Mouse (Mus musculus): Measurements from ENCODE around the gene Bmx.
A peak's percentile ranks its signal among the peaks of the same experiment; 100 is the strongest.

The Bmx gene

DNA sequence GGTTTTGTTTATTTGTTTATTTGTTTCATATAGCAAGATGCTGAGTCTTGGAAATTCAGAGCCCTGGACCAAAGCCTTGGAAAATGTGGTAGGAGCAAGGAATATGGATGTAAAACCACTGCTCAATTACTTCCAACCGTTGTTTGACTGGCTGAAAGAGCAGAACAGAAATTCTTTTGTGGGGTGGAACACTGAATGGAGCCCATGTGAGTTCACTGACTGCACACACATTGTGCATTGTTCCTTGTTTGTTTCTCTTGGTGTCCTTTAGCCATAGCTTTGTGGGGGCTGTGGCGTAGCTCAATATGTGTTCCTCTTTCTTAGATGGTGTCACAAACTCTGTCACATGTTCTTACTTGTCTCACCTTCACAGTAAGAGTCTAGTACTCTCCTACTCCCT, 82.2 kb downstream of the Bmx start:
- peak; percentile 64 for DNase-seq (ENCODE audit: low read depth, low spot score)

DNA sequence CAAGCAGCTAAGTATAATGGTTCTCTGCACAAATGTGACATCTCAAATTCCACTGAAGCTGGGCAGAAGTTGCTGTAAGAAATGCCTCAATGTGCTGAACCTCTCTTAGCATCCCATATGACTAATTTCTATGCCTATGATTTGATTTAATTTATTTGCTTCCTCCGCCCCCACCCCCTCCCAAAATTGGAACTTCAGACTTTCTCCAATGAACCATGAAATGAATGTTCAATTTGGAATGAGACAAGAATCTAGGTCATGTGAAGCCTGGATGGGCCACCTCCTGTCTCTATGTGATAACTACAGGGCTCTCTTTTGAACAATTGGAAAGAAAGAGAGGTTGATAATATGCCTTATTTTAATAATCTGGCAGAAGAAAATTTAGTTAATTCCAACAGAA, 82.7 kb downstream of the Bmx start:
- DNase-seq (ENCODE audit: low read depth, low spot score) = no peak

DNA sequence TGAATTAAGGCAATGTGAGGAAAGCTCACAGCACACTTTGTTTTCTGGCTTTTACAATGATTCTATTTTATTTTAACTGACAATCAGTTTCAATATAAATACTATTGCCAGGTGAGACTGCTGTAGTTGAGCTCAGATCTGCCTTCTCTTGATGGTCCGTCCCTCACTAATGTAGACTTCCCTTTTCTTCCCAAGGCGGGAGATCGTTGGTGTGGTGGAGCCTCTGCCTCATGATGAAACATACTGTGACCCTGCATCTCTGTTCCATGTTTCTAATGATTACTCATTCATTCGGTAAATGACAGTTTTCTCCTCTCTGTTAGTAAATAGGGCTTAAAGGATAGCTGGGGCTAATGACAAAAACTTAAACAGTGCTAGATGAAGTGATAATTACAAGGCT, 84.1 kb downstream of the Bmx start:
- DNase-seq (ENCODE audit: low read depth, low spot score) = no peak

DNA sequence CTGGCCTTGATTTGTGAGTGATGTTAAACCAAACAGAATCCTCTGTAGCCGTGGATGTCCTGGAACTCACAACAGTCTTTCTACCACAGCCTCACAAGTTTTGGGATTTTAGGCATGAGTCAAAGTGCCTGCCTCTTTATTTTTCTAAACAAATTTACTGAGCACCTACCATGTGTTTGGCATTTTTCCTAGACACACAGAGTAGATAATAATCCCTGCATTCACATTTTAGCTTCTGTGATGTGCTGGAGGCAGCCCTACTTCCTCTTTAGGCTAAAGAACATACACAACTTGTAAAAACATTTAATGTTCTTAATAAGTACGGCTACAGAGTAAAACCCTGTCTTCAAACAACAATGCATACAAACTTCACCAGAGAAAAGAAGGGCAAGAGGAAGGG, 87.0 kb downstream of the Bmx start:
- DNase-seq (ENCODE audit: low read depth, low spot score) = no peak

DNA sequence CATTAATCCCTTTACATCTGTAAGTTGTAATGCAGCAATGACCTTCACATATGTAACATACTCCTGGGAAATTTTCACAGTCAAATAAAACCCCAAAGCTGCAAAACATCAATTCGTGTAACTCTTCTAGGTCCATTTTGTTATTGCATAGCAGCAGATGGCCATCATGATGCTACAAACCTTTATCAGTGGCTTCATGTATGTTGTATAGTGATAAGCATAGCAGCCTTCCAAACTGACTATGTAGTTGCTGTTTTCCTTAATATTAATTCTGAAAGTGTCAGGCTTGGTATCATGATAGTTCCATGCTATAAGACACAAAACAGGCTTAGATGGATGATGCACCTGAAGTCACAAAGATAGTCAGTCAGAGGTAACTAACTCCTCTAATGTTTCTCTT, 93.3 kb downstream of the Bmx start:
- no peak for DNase-seq (ENCODE audit: low read depth, low spot score)

DNA sequence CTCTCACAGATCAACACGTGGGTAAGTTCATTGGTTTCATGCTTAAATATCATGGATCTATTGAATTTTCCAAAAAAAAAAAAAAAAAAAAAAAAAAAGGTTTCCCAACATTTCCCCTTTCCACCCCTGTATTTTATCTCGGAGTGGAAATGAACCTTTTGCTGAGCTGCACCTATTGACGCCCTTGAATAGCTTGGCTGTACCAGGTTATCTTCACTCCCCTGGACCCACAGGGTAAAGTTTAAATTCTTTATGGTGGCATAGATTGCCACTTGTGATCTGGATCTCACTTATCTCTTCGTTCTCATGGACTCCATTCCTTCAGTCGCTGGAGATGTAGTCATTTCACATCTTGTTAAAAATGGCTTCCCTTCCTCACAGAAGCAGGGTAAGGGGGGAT, 103.4 kb downstream of the Bmx start:
- DNase-seq (ENCODE audit: low read depth, low spot score) = no peak

DNA sequence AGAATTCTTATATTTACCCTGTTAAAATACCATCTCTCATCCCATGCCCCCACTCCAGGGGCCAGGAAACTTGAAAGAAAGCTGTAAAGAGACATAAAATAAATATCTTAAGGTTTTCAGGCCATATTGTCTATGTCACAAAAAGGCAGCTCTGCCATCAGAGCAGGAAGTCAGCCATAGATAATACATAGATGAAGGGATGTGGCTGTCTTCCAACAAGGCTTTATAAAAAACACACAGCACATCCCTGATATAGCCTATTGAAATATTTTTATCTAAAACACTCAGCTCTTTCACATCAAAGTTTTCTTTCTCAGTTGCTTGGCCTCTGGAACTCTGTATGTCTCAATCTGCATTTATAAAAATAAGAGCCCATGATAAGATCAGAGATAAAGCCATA, 104.4 kb downstream of the Bmx start:
- DNase-seq (ENCODE audit: low read depth, low spot score) = no peak

DNA sequence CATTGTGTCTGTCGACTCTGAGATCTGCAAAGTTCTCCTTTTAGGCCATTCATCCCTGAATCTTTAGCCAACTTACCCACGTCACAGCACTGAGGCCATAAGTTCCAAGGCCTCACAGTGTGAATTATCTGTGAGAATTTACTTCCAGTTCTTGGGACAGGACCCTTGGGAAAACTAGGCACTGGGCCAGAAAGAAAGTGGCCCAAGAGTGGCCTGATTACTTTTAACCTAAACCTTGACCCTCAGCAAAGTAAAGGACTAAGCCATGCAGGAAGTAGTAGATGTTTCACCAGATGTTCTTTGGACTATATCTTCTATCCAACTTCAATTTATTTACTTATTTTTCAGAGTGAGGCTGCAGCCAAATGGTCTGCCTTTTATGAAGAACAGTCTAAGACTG, 105.3 kb downstream of the Bmx start:
- DNase-seq (ENCODE audit: low read depth, low spot score) = no peak

DNA sequence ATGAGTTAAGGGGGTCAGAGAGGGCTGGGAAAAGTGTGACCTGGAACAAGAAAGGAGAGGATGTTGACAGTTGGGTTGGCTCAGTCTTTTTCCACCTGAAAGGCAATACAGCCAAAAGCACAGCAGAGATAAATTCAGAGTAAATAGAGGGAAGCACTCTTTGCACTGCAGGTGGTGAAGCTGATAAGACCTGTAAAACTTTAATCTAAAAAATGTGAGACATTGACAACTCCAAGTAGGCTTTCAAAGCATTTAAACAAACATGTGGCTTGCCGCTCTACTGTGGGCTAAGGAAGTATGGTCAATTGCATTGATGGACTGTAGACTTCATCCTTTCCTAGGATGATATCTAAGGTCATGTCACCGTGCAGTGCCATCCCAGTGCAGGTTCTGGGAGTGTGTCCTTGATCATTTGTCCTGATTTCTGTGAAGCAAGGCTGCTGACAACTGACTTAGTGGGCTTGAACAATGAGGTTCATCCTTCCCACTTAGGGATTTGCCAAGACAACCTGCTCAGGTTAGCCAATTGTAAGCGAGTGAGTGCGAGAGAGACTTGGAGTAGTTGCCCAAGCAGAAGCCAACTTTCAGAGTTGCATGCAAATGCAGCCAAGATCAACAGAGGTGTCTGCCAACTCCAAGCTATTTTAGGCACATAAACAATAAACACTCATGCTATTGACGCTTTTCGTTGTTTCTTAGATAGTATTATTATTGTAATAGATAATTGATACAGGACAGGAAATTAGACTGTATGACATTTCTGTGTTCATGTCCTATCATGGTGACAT, 112.3 kb downstream of the Bmx start:
- no peak for DNase-seq (ENCODE audit: low read depth, low spot score)
